Mouse (Mus musculus): Measurements from ENCODE around the gene Tshz2.
"Not testable (repeated sequence)": the region's sequence is repeated elsewhere in the genome, so short reads cannot be mapped to it uniquely, and the experiment has no call there.

Tshz2 gene

GRCm38 (mm10) chr2:169825908-169826307 is 193.1 kb downstream of the Tshz2 start:
- no peak for DNase-seq

DNA sequence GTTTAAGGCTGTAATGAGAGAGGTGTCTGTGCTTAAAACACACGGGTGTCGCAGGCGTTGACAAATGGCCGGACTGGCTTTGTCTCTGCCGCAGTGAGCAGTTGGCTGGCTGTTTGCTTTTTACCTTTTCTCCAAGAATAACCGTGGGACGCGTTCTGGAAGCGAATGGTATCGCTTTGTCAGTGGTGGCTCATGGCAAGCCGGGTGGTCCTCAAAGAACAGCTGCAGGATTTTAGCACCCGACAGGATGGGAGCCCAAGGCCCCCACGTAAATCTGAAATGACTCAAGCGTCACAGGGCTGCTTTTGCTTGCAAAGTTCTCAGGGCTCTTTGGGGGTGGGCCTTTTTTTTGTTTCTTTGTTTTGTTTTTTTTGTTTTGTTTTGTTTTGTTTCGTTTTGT is 193.5 kb downstream of the Tshz2 start:
- peak; percentile 42 for DNase-seq

DNA sequence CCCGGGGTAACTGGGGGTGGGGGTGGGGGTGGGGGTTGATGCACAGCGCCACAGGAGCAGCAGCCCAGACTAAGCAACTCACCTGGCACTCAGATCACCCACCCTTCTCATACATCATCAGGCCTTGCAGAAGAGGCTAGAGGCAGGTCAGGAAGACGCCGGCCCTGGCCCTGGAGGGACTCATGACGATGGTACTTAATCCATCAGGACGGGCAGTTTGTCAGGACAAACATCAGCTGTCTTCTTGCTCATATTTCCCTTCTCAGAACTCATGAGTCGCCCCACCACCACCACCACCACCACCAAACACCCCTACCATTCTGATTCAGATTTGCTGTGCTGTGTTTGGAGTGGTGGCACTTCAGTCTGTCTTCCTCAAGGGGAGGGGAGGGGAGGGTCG is 194.0 kb downstream of the Tshz2 start:
- DNase-seq, result no peak

DNA sequence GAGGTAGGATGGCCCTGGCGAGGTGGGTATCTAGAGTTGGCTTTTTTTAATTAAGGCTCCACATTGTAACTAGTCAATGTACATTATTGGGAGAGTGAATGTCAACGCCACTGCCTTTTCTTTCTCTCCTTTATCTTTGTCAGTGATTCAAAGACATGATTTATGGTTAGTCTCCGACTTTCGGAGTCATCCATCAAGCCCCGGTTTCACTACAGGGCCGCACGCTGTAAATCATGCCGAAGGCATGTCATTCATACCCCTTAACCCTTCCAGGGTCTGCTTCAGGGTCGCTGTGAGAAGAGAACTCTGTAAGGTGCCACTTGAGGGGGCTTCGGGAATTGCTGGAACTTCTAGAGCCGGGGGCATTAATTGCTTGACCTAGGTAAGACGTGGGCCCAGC is 199.4 kb downstream of the Tshz2 start:
- peak; percentile 46 for DNase-seq

DNA sequence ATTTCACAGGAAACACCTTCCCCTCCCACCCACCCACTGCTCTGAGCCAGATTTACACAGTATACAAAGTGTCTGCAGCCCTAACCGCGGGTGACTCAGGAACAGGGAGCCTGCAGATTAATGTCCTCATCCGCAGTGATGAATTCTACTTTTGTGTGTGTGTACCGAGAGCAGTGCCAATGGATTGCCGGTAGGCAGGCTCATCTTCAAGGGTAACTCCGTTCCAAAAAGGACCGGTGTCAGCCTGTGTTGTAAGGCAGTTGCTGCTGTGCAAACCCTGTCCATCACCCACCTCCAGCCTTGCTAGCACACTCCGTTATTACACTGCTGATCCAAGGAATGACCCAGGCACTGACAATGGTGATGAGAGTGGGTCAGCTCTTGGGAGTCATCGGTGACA is 200.8 kb downstream of the Tshz2 start:
- DNase-seq, result no peak

- peak; percentile 70 for DNase-seq
These were observed 201.8 kb downstream of the Tshz2 start for GRCm38 (mm10) chr2:169834602-169835001.

DNA sequence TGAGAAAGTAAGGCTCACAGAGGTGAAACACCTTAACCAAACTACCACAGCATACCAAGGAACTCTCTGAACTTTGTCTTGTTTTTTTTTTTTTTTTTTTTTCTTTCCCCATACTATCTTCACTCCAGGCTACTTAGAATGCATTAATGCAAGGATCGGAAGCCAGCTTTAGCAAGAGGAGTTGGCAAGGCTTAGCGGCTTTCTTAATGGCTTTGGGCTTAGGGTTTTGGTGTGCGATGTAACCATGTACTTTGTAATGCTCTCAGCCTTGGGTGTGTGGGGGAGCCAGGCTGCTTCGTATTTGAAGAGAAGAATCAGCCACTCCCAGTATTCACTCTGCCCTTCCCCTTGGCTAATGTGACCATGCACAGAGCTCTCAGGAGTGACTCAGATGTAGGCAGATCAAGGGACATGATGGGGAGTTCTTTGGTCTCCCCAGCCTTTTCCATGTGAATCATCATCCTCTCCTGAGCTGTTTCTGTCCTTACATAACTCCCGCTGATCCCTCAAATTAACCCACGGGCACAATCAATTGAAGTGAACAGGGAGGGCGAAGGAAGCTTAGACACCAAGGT is 204.3 kb downstream of the Tshz2 start:
- DNase-seq, result no peak

DNA sequence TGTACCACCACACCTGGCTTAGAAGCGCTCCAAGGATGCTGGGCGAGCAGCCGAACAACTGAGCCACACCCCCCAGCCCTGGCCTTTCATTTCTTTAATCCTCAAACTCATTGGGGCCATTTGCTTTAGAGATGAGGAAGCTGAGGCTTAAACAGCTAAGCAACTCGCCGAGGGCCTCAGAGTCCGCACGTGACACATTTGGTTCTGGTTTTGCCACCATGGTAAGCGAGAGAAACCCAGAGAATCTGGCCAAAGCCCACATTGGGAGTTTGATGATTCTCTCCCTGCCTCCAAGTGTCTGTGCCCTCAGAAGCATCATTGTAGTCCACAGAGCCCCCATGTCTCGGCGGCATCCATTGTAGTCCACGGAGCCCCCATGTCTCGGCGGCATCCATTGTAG is 205.7 kb downstream of the Tshz2 start:
- DNase-seq, result no peak

GRCm38 (mm10) chr2:169841442-169841841 is 208.6 kb downstream of the Tshz2 start:
- no peak for DNase-seq

DNA sequence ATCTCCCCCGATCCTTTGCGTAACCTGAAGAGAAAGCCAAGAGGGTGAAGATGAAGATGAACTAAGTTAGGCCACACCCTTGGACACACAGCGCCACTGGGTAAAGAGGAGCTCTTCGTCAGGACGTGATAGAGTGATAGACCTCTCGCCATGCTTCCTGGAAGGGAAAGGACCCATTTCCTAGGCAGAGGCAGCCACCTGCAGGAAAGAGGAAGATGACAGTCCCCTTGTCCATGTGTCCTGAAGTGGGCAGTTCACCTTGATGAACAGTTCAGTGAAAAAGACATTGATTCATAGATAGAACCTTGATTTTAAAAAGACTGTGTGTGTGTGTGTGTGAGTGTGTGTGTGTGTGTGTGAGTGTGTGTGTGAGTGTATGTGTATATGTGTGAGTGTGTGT is 209.7 kb downstream of the Tshz2 start:
- no peak for DNase-seq

DNA sequence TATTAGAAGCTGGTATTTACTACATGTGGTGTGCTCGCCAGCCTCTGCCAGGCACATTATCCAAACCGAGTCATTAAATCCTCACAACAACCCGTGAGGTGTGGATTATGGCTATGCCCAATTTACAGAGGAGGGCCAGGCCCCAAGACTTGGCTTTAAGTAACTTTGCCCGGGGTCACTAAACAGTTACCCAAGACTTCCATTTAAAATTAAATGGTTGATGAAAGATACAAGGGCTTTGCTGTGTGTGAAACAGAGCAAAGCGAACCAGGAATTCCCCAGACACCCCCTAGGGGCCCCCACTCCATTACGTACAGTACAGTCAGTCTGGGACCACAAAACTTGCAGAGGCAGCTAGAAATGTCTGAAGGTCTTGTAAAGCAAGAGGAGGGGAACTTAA is 210.7 kb downstream of the Tshz2 start:
- no peak for DNase-seq

- peak; percentile 48 for DNase-seq
These were observed 216.3 kb downstream of the Tshz2 start for GRCm38 (mm10) chr2:169849077-169849476.

DNA sequence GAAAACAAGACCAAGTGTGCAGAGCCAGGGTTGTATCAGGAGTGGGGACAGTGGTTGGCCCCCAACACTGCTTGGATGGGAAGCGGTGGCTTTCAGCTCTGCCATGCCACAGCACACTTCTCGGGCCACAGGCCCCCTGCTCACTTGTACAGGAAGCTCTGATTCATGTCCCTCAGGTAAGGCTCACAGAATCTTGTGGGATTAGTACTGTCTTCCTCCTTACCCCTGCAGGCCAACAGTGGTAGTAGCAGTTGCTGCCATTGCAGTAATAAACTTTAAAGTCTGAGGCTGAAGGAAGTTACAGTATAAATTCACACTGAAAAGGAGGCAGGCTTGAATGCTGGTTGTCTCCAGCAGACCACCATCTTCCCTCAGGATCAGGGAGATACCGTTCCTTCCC is 216.7 kb downstream of the Tshz2 start:
- no peak for DNase-seq

GRCm38 (mm10) chr2:169851606-169852005 is 218.8 kb downstream of the Tshz2 start:
- no peak for DNase-seq

GRCm38 (mm10) chr2:169854491-169854890 is 221.7 kb downstream of the Tshz2 start:
- no peak for DNase-seq

- not testable (repeated sequence) for DNase-seq
These were observed 224.2 kb downstream of the Tshz2 start for GRCm38 (mm10) chr2:169857041-169857440.

- no peak for DNase-seq
These were observed 226.5 kb downstream of the Tshz2 start for GRCm38 (mm10) chr2:169859078-169859855.

GRCm38 (mm10) chr2:169860895-169861294 is 228.1 kb downstream of the Tshz2 start:
- DNase-seq, result no peak

DNA sequence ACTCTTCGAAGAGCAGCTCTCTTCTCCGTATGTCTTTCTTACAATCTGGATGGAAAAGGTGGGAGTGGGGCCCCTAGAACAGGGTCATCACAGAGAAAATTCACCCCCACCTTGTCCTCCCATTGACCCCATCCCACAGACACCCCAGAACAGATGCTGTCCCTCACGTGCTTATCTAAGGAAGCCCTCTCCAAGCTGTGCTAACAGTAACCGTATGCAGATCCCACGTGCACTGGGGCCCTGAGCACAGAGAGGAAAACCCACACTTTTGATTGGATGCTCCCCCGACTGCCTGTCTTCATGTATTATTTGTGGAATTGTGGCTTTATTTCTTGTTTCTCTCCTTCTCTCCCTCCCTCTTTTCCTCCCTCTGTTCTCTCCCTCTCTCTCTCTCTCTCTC is 229.9 kb downstream of the Tshz2 start:
- DNase-seq, result peak; percentile 22

GRCm38 (mm10) chr2:169869468-169869867 is 236.7 kb downstream of the Tshz2 start:
- no peak for DNase-seq

GRCm38 (mm10) chr2:169870503-169870902 is 237.7 kb downstream of the Tshz2 start:
- peak; percentile 28 for DNase-seq

DNA sequence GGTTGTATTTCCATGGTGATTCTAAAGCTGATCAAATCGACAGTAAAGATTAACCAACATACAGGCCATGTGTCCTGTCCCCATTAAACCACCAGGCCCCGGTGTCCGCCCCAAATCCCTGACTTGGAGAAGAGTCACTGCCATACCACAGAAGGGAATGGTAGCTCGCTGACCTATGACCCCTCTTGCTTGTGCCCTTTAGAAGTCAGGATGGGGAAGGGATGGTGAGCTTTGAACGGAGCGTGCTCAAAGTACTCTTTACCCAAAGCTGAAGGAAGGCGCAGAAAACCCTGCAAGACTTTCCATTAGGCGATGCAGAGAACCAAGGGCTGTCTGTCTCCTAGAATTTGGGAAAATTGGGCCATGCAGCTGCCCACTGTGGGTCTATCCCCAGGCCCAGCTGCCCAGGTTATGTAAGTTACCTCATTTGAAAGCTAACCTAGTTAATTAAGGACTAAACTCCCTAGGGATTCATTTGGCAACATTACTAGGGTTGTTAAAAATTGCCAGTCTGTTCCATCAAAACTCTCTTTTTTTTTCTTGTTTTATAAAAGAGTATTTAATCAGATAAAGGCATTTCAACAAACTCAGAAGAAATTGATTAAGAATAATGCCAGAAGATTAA is 238.7 kb downstream of the Tshz2 start:
- no peak for DNase-seq

DNA sequence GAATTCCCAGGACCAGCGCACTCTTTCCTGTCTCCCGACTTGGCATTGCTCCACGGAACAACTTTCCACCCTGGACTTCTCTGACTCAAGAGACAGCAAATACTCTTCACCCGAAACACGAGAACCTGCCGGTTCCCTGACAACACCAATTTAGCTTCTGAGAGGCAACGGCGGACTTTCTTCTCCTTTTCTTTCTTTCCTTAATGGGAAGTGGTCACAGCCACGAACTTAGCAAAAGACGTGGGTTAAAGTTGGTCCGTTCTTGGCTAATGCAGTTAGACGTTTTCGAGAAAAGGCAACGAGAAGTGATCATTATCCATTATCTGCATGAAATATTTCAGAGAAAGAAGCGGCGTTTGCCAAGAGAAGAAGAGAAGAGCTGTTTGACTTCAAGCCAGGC is 240.6 kb downstream of the Tshz2 start:
- no peak for DNase-seq

DNA sequence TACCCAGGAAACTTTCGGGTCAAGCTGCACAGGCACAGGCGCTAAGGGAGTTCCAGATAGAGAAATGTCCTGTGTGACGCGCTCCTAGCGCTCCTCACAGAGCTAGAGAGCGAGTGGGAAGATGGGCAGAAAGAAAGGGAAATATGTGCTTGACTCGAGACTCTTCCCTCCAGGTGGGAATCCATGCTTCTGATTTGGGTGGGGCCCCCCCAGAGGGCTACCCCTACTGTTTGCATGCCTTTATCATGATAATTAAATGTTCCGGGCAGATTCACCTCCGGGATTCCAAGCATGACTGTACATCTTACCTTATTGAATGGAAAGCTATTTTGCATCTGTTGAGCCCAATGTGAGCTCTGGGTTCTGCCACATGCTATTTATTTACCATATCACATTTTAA is 255.1 kb downstream of the Tshz2 start:
- no peak for DNase-seq

All from embryo, embryonic 11 days (tissue).